Mouse (Mus musculus) embryo, embryonic 9.5 days (tissue): Measurements from ENCODE around the gene Crygs.
"Not testable (repeated sequence)": the region's sequence is repeated elsewhere in the genome, so short reads cannot be mapped to it uniquely, and the experiment has no call there.

Experiments
- DNase-seq: peaks from one replicate; pipeline ENCODE4 v3.0.0-alpha.2; 2017; ENCODE audit errors: extremely low spot score

The Crygs gene

GRCm38 (mm10) chr16:22789908-22790367, 21.4 kb downstream of the Crygs start:
- no peak for DNase-seq

GRCm38 (mm10) chr16:22782686-22783085, 28.7 kb downstream of the Crygs start:
- no peak for DNase-seq

GRCm38 (mm10) chr16:22779228-22779835, 32.0 kb downstream of the Crygs start:
- DNase-seq: no peak

GRCm38 (mm10) chr16:22778296-22778695, 33.1 kb downstream of the Crygs start:
- not testable (repeated sequence) for DNase-seq

- no peak for DNase-seq
Measured at GRCm38 (mm10) chr16:22775471-22775985, 35.8 kb downstream of the Crygs start.

- no peak for DNase-seq
Measured at GRCm38 (mm10) chr16:22768661-22769060, 42.7 kb downstream of the Crygs start.

- no peak for DNase-seq
Measured at GRCm38 (mm10) chr16:22767405-22767804, 44.0 kb downstream of the Crygs start.

GRCm38 (mm10) chr16:22766738-22767211, 44.6 kb downstream of the Crygs start:
- DNase-seq: no peak

- DNase-seq: no peak
Measured at GRCm38 (mm10) chr16:22765531-22765930, 45.8 kb downstream of the Crygs start.
